Mouse (Mus musculus): Measurements from ENCODE around the gene Gm572. TPM values are rescaled to one million over a fixed set of nuclear protein-coding genes. Genes with fewer than 3 reads are reported as not detected.

Gm572 gene
- polyA plus RNA-seq, 1 experiment from 2014 or later: not detected

DNA sequence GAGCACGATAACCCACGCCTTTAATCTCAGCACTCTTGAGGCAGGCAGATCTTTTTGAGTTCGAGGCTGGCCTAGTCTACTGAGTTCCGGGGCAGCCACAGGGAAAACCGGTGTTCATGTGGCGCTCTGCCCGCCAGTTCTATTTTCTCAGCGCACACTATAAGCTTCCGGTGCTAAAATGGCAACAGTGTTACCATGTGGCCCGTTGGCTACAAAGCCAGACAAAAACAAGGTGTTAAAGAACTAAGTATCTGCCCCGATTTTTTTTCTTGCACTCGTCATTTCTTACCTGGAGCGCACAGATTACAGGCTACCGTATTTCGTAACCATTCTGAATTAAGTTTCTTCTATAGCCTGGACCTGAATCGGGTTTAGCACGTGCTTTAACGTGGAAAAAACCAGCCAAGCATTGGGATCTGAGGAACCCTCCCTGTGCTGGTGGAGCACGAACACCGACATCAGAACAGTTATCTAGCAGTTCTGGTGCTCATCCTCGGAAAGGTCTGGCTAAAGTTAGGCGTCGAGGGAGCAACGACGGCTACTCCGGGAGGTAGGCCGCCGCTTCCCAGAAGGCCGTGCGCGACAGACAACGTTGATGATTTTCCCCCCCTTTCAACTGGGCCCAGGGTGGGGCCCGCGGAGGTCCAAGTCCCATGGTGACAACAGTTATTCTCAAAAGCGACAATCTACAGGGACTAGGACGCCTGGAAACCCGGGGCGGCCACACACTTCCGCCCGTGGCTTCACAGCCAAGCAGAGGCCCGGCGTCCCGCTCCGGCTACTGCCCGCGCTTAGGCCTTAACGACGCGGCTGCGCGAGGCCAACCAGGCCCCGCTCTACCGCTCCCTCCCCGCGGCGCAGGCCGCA lies 17.1 kb upstream of the Gm572 start:
- Histone ChIP-seq H3K9ac (replicated peaks) (peak overlapping the region; percentile 100), H3K9me3 (no peaks in the 10 kb centered on the region), H3K27me3 (no peaks in the 10 kb centered on the region), H3K36me3 (peaks cover 42% of the 10 kb centered on the region), H3K4me1 (replicated peaks) (peaks cover 17% of the 10 kb centered on the region), H3K27ac (peak overlapping the region; percentile 98), H3K4me3 (replicated peaks) (peak overlapping the region; percentile 99), H3K4me2 (peak overlapping the region; percentile 82)
- WGBS: under 1% methylated on average over 57 of the region's 57 CpGs
- ATAC-seq (ENCODE audit: insufficient number of reproducible peaks, insufficient read depth, low FRiP score, low TSS enrichment, low read depth): peak; percentile 45

DNA sequence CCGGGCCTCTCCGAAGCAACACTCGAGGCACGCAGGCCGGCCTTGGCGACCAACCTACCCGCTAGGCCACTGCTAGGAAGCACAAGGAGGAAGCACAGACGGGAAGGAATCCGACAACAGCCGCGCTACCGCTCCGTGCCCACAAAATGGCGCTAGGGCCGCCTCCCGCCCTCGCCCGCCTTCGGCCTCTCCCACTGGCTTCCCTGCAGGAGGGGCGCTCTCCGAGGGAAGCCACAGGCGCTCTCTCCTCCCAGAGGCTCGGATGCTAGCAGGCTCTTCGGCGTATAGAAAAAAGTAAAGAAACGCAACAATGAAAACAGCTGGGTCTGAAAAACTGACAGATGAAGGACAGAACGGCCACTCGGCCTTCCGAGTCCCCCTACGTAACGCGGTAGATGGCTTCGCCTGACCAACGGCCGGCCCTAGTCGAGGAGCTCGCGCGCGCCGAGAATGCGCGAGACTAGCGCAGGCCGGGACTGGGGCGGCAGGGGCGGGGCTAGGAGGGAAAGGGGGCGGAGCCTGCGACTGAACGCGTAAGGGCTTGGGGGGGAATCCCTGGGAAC lies 16.4 kb upstream of the Gm572 start, which contains the start of gene Tardbp:
TSS of gene Tardbp (minus strand) at position 397 of the 563 bp plus-strand sequence.
- Histone ChIP-seq H3K27ac (peak within 1 kb of the TSS; percentile 98), H3K36me3 (peaks cover 35% of the 10 kb centered on the region), H3K27me3 (no peaks in the 10 kb centered on the region), H3K9ac (replicated peaks) (peak within 1 kb of the TSS; percentile 100), H3K9me3 (no peaks in the 10 kb centered on the region), H3K4me1 (replicated peaks) (peaks cover 17% of the 10 kb centered on the region), H3K4me3 (replicated peaks) (peak within 1 kb of the TSS; percentile 99), H3K4me2 (peak within 1 kb of the TSS; percentile 82)
- WGBS: under 1% methylated on average over 51 of the region's 51 CpGs
- peak; percentile 93 for ATAC-seq (ENCODE audit: insufficient number of reproducible peaks, insufficient read depth, low FRiP score, low TSS enrichment, low read depth)

DNA sequence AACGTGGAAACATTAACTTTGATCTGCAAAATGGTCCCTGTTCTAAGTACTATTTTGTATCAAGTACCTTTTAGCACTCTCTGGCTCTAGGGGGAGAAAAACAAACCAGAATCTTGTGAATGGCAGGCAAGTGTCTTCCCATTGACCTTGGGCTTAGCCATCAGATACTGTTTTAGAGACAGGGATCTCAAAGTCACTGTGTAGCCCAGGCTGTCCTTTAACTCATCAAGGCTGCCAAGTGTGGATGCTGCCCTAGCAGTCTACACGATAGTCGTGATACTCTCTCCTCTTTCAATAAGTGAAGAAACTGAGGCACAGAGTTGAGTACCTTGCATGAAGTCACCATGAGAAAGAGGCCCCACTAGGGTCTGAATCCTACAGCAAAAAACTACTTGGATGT lies 15.9 kb upstream of the Gm572 start:
- 64% methylated on average over 3 of the region's 3 CpGs for WGBS
- Histone ChIP-seq H3K9ac (replicated peaks) (0 out of 2 replicates have a peak overlapping the region, but pooled peaks have one; percentile 34), H3K36me3 (peaks cover 29% of the 10 kb centered on the region), H3K4me2 (peak overlapping the region; percentile 82), H3K27ac (peak overlapping the region; percentile 98), H3K4me3 (replicated peaks) (peak overlapping the region; percentile 99), H3K27me3 (no peaks in the 10 kb centered on the region), H3K4me1 (replicated peaks) (peaks cover 17% of the 10 kb centered on the region), H3K9me3 (no peaks in the 10 kb centered on the region)
- ATAC-seq (ENCODE audit: insufficient number of reproducible peaks, insufficient read depth, low FRiP score, low TSS enrichment, low read depth): peak; percentile 8; the same call in 1 of the 2 replicates

GRCm38 (mm10) chr4:148632013-148632692 lies 11.0 kb upstream of the Gm572 start:
- H3K4me3 ChIP-seq (replicated peaks): no peak overlapping the region
- 72% methylated on average over 3 of the region's 3 CpGs for WGBS
- H3K9ac ChIP-seq (replicated peaks): no peak overlapping the region
- no peaks in the 10 kb centered on the region; the same call in 1 of the 2 replicates for H3K4me1 ChIP-seq (replicated peaks)
- no peak for ATAC-seq (ENCODE audit: insufficient number of reproducible peaks, insufficient read depth, low FRiP score, low TSS enrichment, low read depth)
- no peaks in the 10 kb centered on the region for H3K9me3 ChIP-seq
- no peak overlapping the region for H3K27ac ChIP-seq
- H3K27me3 ChIP-seq: no peaks in the 10 kb centered on the region
- no peak overlapping the region for H3K4me2 ChIP-seq
- H3K36me3 ChIP-seq: no peaks in the 10 kb centered on the region

- H3K4me2 ChIP-seq: no peak overlapping the region
- H3K27ac ChIP-seq: no peak overlapping the region
- H3K4me1 ChIP-seq (replicated peaks): no peaks in the 10 kb centered on the region
- no peak for ATAC-seq (ENCODE audit: insufficient number of reproducible peaks, insufficient read depth, low FRiP score, low TSS enrichment, low read depth)
- whole genome bisulfite sequencing: 67% methylated on average over 2 of the region's 2 CpGs
- H3K9ac ChIP-seq (replicated peaks): no peak overlapping the region
- no peaks in the 10 kb centered on the region for H3K9me3 ChIP-seq
- H3K4me3 ChIP-seq (replicated peaks): no peak overlapping the region
- peaks cover 3% of the 10 kb centered on the region; the same call in 1 of the 2 replicates for H3K27me3 ChIP-seq
- no peaks in the 10 kb centered on the region for H3K36me3 ChIP-seq
These were observed 9.6 kb upstream of the Gm572 start for GRCm38 (mm10) chr4:148633395-148634061.

DNA sequence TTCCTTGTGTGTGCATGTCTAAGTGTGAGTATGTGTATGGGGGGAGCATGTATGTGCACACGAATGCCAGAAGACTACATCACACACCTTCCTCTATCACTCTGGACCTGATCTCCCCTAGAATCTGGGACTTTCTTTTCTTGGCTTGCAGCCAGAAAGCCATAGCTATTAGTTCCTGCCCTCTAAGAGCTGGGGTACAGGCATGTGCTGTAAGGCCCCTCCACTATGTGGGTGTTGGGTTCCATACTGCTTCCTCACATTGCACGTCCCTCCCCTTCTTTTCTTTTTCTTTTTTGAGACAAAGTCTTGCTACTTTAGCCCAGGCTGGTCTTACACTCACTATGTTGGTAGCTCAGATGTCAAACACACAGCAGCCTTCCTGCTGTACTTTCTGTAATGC lies 7.8 kb upstream of the Gm572 start:
- no peak overlapping the region for H3K9ac ChIP-seq (replicated peaks)
- no peaks in the 10 kb centered on the region for H3K9me3 ChIP-seq
- H3K27me3 ChIP-seq: peaks cover 3% of the 10 kb centered on the region; the same call in 1 of the 2 replicates
- H3K4me2 ChIP-seq: no peak overlapping the region
- H3K4me1 ChIP-seq (replicated peaks): no peaks in the 10 kb centered on the region
- WGBS: 71% methylated on average over 2 of the region's 2 CpGs
- no peak overlapping the region for H3K4me3 ChIP-seq (replicated peaks)
- no peaks in the 10 kb centered on the region for H3K36me3 ChIP-seq
- no peak; the same call in 1 of the 2 replicates for ATAC-seq (ENCODE audit: insufficient number of reproducible peaks, insufficient read depth, low FRiP score, low TSS enrichment, low read depth)
- no peak overlapping the region for H3K27ac ChIP-seq

DNA sequence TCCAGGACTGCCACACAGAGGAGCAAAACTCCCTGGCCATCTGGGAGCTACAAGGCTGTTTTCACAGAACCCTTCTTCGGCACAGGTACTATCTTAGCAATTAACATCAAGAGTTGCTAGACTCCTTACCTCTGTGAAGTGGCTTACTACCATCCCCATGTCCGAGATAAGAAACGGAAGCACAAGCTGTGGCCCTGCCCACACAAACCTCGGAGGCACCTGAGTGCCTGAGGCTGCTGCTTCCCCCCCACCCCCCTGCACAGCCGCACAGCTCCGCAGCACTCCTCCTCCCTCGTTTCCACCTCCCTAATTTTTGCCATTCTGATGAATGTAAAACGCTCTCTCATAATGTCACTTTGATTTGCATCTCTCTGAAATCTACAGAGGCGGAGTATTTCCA lies 4.8 kb upstream of the Gm572 start:
- no peaks in the 10 kb centered on the region for H3K4me1 ChIP-seq (replicated peaks)
- no peaks in the 10 kb centered on the region for H3K36me3 ChIP-seq
- H3K9me3 ChIP-seq: no peaks in the 10 kb centered on the region
- no peak overlapping the region for H3K27ac ChIP-seq
- WGBS: 55% methylated on average over 9 of the region's 9 CpGs
- H3K4me2 ChIP-seq: no peak overlapping the region
- no peak for ATAC-seq (ENCODE audit: insufficient number of reproducible peaks, insufficient read depth, low FRiP score, low TSS enrichment, low read depth)
- H3K9ac ChIP-seq (replicated peaks): no peak overlapping the region
- H3K27me3 ChIP-seq: peaks cover 3% of the 10 kb centered on the region; the same call in 1 of the 2 replicates
- H3K4me3 ChIP-seq (replicated peaks): no peak overlapping the region

DNA sequence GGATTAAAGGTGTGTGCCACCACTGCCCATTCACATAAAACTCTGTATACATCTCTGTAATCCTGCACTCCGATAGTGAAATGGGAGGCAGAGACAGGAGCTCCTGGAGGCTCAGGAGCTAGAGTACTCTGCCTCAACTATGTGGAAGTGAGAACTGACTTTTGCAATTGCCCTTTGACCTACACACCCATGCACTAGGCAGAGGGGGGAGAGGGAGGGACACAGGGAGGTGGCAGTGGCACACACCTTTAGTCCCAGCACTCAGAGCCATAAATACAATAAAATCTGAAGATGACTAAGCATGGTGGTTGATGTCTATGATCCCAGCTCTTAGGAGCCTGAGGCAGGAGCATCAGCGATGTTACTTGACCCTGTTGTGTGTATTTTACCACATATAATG lies 3.7 kb upstream of the Gm572 start:
- peaks cover 3% of the 10 kb centered on the region; the same call in 1 of the 2 replicates for H3K27me3 ChIP-seq
- H3K4me3 ChIP-seq (replicated peaks): no peak overlapping the region
- no peak overlapping the region for H3K27ac ChIP-seq
- H3K4me2 ChIP-seq: no peak overlapping the region
- no peaks in the 10 kb centered on the region; the same call in 1 of the 2 replicates for H3K4me1 ChIP-seq (replicated peaks)
- WGBS: 80% methylated on average over 2 of the region's 2 CpGs
- no peaks in the 10 kb centered on the region for H3K9me3 ChIP-seq
- H3K36me3 ChIP-seq: no peaks in the 10 kb centered on the region
- no peak for ATAC-seq (ENCODE audit: insufficient number of reproducible peaks, insufficient read depth, low FRiP score, low TSS enrichment, low read depth)
- H3K9ac ChIP-seq (replicated peaks): no peak overlapping the region

DNA sequence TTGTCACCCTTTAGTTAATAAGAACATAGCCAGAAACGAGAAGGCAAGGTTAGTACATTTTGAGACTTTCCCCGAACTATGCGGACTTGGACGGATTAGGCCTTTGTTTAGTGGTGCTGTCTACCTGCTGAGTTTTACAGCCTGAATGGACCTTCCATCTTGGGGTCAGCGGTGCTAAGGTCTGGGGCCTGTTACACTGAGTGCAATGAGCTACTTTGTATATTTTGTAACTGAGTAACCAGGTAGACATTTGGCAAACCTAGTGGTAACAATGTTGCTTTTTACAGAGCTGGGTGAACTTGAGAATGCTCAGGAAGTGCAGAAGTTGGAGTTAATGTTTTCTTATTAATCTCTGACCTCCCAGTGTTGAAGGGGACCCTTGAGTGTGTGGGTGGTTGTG lies 2.0 kb upstream of the Gm572 start:
- H3K9ac ChIP-seq (replicated peaks): no peak overlapping the region
- H3K4me2 ChIP-seq: no peak overlapping the region
- H3K4me3 ChIP-seq (replicated peaks): no peak overlapping the region
- ATAC-seq (ENCODE audit: insufficient number of reproducible peaks, insufficient read depth, low FRiP score, low TSS enrichment, low read depth): no peak
- no peak overlapping the region for H3K27ac ChIP-seq
- WGBS: 75% methylated on average over 5 of the region's 5 CpGs
- H3K27me3 ChIP-seq: peaks cover 3% of the 10 kb centered on the region; the same call in 1 of the 2 replicates
- no peaks in the 10 kb centered on the region; the same call in 1 of the 2 replicates for H3K4me1 ChIP-seq (replicated peaks)
- H3K9me3 ChIP-seq: no peaks in the 10 kb centered on the region
- H3K36me3 ChIP-seq: no peaks in the 10 kb centered on the region

GRCm38 (mm10) chr4:148644157-148644511 lies 1.0 kb downstream of the Gm572 start:
- Histone ChIP-seq H3K4me2 (peak overlapping the region; percentile 31), H3K9me3 (no peaks in the 10 kb centered on the region), H3K4me3 (replicated peaks) (no peak overlapping the region), H3K4me1 (replicated peaks) (no peaks in the 10 kb centered on the region; the same call in 1 of the 2 replicates), H3K36me3 (no peaks in the 10 kb centered on the region), H3K27me3 (no peaks in the 10 kb centered on the region), H3K27ac (no peak overlapping the region), H3K9ac (replicated peaks) (no peak overlapping the region)
- 3% methylated on average over 9 of the region's 9 CpGs for WGBS
- ATAC-seq (ENCODE audit: insufficient number of reproducible peaks, insufficient read depth, low FRiP score, low TSS enrichment, low read depth): no peak
